Mouse (Mus musculus): ENCODE data around the gene Atp5k.

The Atp5k gene

DNA sequence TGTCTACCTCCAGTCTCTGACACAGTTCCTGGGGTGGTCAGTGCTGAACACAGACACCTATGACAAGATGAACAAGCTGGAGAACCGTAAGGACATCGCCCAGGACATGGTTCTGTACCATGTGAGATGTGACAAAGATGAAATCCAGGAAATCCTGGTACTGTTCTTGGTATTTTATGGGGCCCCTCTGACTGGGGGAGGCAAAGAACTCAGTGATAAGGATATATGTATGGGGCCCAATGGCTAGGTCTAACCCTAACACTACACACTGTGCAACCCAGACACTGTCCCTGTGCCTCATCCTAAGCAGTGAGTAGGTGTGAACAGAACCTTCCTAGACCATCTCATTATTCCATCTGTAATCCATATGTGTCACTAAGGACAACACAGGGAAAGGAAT lies 10.8 kb downstream of the Atp5k start:
- no peak for DNase-seq (ENCODE audit: low spot score)

GRCm38 (mm10) chr5:108422741-108423140 lies 11.5 kb downstream of the Atp5k start:
- no peak for DNase-seq (ENCODE audit: low spot score)

DNA sequence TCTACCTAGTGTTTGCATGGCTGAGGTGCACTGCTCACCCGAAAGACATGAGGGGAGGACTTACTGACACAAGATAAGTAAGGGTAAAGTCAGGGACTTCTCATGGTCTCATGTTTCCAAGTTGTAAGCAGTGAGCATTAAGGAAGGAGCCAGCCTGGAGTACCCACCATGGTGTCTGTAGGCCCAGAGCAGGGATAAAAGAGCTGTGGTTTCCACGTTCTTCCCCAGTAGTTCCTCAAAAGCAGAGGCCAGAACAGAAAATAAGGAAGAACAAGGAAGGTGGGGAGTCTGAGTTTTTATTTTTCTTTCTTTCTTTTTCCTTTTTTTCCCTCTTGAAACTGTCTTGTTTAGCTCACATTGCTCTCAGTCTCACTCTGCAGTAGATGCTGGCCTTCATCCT lies 19.5 kb downstream of the Atp5k start:
- no peak for DNase-seq (ENCODE audit: low spot score)

DNA sequence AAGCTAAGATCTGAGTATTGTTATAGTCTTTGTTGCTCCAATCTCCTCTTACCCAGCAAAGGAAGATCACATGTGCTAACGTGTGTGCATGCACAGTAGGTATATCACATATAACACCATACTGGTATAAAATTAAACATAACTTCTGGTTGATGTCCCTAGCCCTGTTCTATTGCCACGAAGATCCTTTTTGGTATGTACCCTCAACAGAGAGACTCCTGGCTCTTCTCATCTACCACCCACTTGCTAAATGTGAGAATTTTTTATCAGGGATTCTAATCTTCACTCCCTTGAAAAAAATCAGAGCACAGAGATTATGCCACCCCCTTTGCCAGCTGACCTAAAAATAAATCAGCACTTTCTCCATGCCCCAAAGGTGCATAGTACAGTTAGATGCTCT lies 27.3 kb downstream of the Atp5k start:
- DNase-seq (ENCODE audit: low spot score) = no peak

GRCm38 (mm10) chr5:108405460-108405859 lies 28.8 kb downstream of the Atp5k start:
- DNase-seq (ENCODE audit: low spot score) = no peak

- DNase-seq (ENCODE audit: low spot score) = no peak
Observed at GRCm38 (mm10) chr5:108403453-108403852, 30.8 kb downstream of the Atp5k start.

- no peak for DNase-seq (ENCODE audit: low spot score)
Observed at GRCm38 (mm10) chr5:108389744-108390143, 44.5 kb downstream of the Atp5k start.

DNA sequence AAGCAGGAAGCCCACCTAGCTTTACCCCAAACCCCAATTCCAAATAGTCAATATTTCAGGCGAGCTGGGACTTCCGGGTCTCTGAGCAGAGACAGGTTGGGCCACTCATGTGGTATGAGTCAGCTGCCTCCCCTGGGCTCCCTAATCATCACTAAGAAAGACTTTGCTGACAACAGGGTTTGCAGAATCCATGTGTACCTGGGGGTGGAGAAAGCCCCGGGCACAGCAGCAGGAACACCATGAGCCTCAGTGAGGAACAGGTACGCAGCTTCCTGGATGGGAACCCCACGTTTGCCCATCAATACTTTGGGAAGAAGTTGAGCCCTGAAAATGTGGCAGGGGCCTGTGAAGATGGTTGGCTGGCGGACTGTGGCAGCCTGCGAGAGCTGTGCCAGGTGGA lies 46.0 kb downstream of the Atp5k start, which contains the start of gene Pde6b:
Pde6b (plus strand) TSS at position 191 of the 400 bp plus-strand sequence.
- DNase-seq (ENCODE audit: low spot score) = no peak

GRCm38 (mm10) chr5:108386449-108386848 lies 47.8 kb downstream of the Atp5k start:
- no peak for DNase-seq (ENCODE audit: low spot score)

- no peak for DNase-seq (ENCODE audit: low spot score)
Observed at GRCm38 (mm10) chr5:108385632-108386031, 48.6 kb downstream of the Atp5k start.

Measured in ovary, postnatal 14 days (tissue).